Mouse (Mus musculus) cortical plate, adult 2 months (tissue): Measurements from ENCODE around the gene Ccnj.

Source experiments
- CTCF ChIP-seq: fragments of 200-500 bp; IDR thresholded peaks from 2 replicates; pipeline ENCODE4 v1.5.1; 2011; ENCODE audit warnings: mild to moderate bottlenecking, control low read depth, low read length; ENCODE audit not compliant: insufficient read depth; ENCODE audit errors: extremely low read depth
- POLR2A ChIP-seq: fragments of 200-500 bp; IDR thresholded peaks from 2 replicates; pipeline ENCODE4 v1.6.1; 2011; ENCODE audit warnings: mild to moderate bottlenecking, low read length, control low read depth; ENCODE audit not compliant: insufficient read depth; ENCODE audit errors: extremely low read depth

- no peak for TF ChIP-seq CTCF
- no peak for TF ChIP-seq POLR2A
Observed at GRCm38 (mm10) chr19:40788715-40789084, 42.4 kb upstream of the Ccnj start.
